Mouse (Mus musculus): ENCODE measurements around the gene Kctd17. TPM values are rescaled to one million over a fixed set of nuclear protein-coding genes. Genes with fewer than 3 reads are reported as not detected.

Gene Kctd17
- polyA plus RNA-seq, 1 experiment from 2014 or later, result 152 TPM

GRCm38 (mm10) chr15:78467570-78467969 is 39.2 kb downstream of the Kctd17 start:
- WGBS, result 97% methylated on average over 7 of the region's 7 CpGs

GRCm38 (mm10) chr15:78468379-78468937 is 40.1 kb downstream of the Kctd17 start, which contains the start of gene Tmprss6:
Gene Tmprss6, minus strand, starts transcription at chr15:78468634.
- no peak within 1 kb of the TSS for H3K4me2 ChIP-seq (ENCODE audit: low read length)
- H3K4me3 ChIP-seq (ENCODE audit: low read depth, low read length), result no peak within 1 kb of the TSS
- H3K27ac ChIP-seq (ENCODE audit: low read length), result no peak within 1 kb of the TSS
- H3K9ac ChIP-seq (ENCODE audit: low read depth, low read length), result no peak within 1 kb of the TSS
- WGBS, result 84% methylated on average over 7 of the region's 7 CpGs
- no peaks in the 10 kb centered on the region for H3K4me1 ChIP-seq (ENCODE audit: control insufficient read depth, insufficient read depth, low read length)
- H3K36me3 ChIP-seq (ENCODE audit: control insufficient read depth, insufficient read depth, low read length), result no peaks in the 10 kb centered on the region
- no peaks in the 10 kb centered on the region for H3K27me3 ChIP-seq (ENCODE audit: control insufficient read depth, insufficient read depth, low read depth, low read length)
- ATAC-seq, result no peak
- no peaks in the 10 kb centered on the region for H3K9me3 ChIP-seq (replicated peaks; ENCODE audit: control insufficient read depth, low read length, poor library complexity, severe bottlenecking)

More at GRCm38 (mm10) chr15:78467570-78467969, 39.2 kb downstream of the Kctd17 start:
- Histone ChIP-seq H3K4me3 (ENCODE audit: low read depth, low read length) (no peak overlapping the region), H3K27ac (ENCODE audit: low read length) (no peak overlapping the region), H3K27me3 (ENCODE audit: control insufficient read depth, insufficient read depth, low read depth, low read length) (no peaks in the 10 kb centered on the region), H3K4me1 (ENCODE audit: control insufficient read depth, insufficient read depth, low read length) (no peaks in the 10 kb centered on the region), H3K4me2 (ENCODE audit: low read length) (no peak overlapping the region), H3K9me3 (replicated peaks; ENCODE audit: control insufficient read depth, low read length, poor library complexity, severe bottlenecking) (no peaks in the 10 kb centered on the region), H3K36me3 (ENCODE audit: control insufficient read depth, insufficient read depth, low read length) (no peaks in the 10 kb centered on the region), H3K9ac (ENCODE audit: low read depth, low read length) (no peak overlapping the region)
- no peak for ATAC-seq

- Histone ChIP-seq H3K27ac (ENCODE audit: low read length) (no peak overlapping the region), H3K36me3 (ENCODE audit: control insufficient read depth, insufficient read depth, low read length) (no peaks in the 10 kb centered on the region), H3K9me3 (replicated peaks; ENCODE audit: control insufficient read depth, low read length, poor library complexity, severe bottlenecking) (no peaks in the 10 kb centered on the region), H3K4me2 (ENCODE audit: low read length) (no peak overlapping the region), H3K9ac (ENCODE audit: low read depth, low read length) (no peak overlapping the region), H3K4me3 (ENCODE audit: low read depth, low read length) (no peak overlapping the region), H3K4me1 (ENCODE audit: control insufficient read depth, insufficient read depth, low read length) (no peaks in the 10 kb centered on the region), H3K27me3 (ENCODE audit: control insufficient read depth, insufficient read depth, low read depth, low read length) (no peaks in the 10 kb centered on the region)
- no peak for ATAC-seq
- 70% methylated on average over 4 of the region's 4 CpGs for WGBS
Observed at GRCm38 (mm10) chr15:78470495-78471276, 42.3 kb downstream of the Kctd17 start.

GRCm38 (mm10) chr15:78471902-78472301 is 43.5 kb downstream of the Kctd17 start:
- no peak overlapping the region for H3K9ac ChIP-seq (ENCODE audit: low read depth, low read length)
- WGBS, result 60% methylated on average over 7 of the region's 7 CpGs
- no peaks in the 10 kb centered on the region for H3K27me3 ChIP-seq (ENCODE audit: control insufficient read depth, insufficient read depth, low read depth, low read length)
- ATAC-seq, result no peak
- no peak overlapping the region for H3K4me3 ChIP-seq (ENCODE audit: low read depth, low read length)
- H3K4me1 ChIP-seq (ENCODE audit: control insufficient read depth, insufficient read depth, low read length), result no peaks in the 10 kb centered on the region
- no peaks in the 10 kb centered on the region for H3K9me3 ChIP-seq (replicated peaks; ENCODE audit: control insufficient read depth, low read length, poor library complexity, severe bottlenecking)
- no peak overlapping the region for H3K27ac ChIP-seq (ENCODE audit: low read length)
- H3K4me2 ChIP-seq (ENCODE audit: low read length), result no peak overlapping the region
- no peaks in the 10 kb centered on the region for H3K36me3 ChIP-seq (ENCODE audit: control insufficient read depth, insufficient read depth, low read length)

GRCm38 (mm10) chr15:78473442-78473841 is 45.1 kb downstream of the Kctd17 start:
- ATAC-seq, result no peak
- Histone ChIP-seq H3K36me3 (ENCODE audit: control insufficient read depth, insufficient read depth, low read length) (no peaks in the 10 kb centered on the region), H3K4me1 (ENCODE audit: control insufficient read depth, insufficient read depth, low read length) (no peaks in the 10 kb centered on the region), H3K9me3 (replicated peaks; ENCODE audit: control insufficient read depth, low read length, poor library complexity, severe bottlenecking) (no peaks in the 10 kb centered on the region), H3K4me2 (ENCODE audit: low read length) (no peak overlapping the region), H3K9ac (ENCODE audit: low read depth, low read length) (no peak overlapping the region), H3K27me3 (ENCODE audit: control insufficient read depth, insufficient read depth, low read depth, low read length) (no peaks in the 10 kb centered on the region), H3K27ac (ENCODE audit: low read length) (no peak overlapping the region), H3K4me3 (ENCODE audit: low read depth, low read length) (no peak overlapping the region)
- whole genome bisulfite sequencing, result 83% methylated on average over 6 of the region's 6 CpGs

- ATAC-seq, result no peak
- 0 out of 2 replicates have a peak overlapping the region, but pooled peaks have one; percentile 30 for H3K9ac ChIP-seq (ENCODE audit: low read depth, low read length)
- no peak overlapping the region for H3K4me3 ChIP-seq (ENCODE audit: low read depth, low read length)
- H3K27ac ChIP-seq (ENCODE audit: low read length), result no peak overlapping the region
- H3K4me1 ChIP-seq (ENCODE audit: control insufficient read depth, insufficient read depth, low read length), result no peaks in the 10 kb centered on the region
- no peaks in the 10 kb centered on the region for H3K27me3 ChIP-seq (ENCODE audit: control insufficient read depth, insufficient read depth, low read depth, low read length)
- no peaks in the 10 kb centered on the region for H3K9me3 ChIP-seq (replicated peaks; ENCODE audit: control insufficient read depth, low read length, poor library complexity, severe bottlenecking)
- H3K4me2 ChIP-seq (ENCODE audit: low read length), result no peak overlapping the region
- WGBS, result 63% methylated on average over 3 of the region's 3 CpGs
- no peaks in the 10 kb centered on the region for H3K36me3 ChIP-seq (ENCODE audit: control insufficient read depth, insufficient read depth, low read length)
Observed at GRCm38 (mm10) chr15:78475604-78476031, 47.3 kb downstream of the Kctd17 start.

- H3K4me1 ChIP-seq (ENCODE audit: control insufficient read depth, insufficient read depth, low read length), result no peaks in the 10 kb centered on the region
- H3K9me3 ChIP-seq (replicated peaks; ENCODE audit: control insufficient read depth, low read length, poor library complexity, severe bottlenecking), result no peaks in the 10 kb centered on the region
- no peaks in the 10 kb centered on the region for H3K27me3 ChIP-seq (ENCODE audit: control insufficient read depth, insufficient read depth, low read depth, low read length)
- no peak overlapping the region for H3K4me2 ChIP-seq (ENCODE audit: low read length)
- H3K9ac ChIP-seq (ENCODE audit: low read depth, low read length), result no peak overlapping the region
- WGBS, result 86% methylated on average over 1 of the region's 1 CpGs
- no peak overlapping the region for H3K4me3 ChIP-seq (ENCODE audit: low read depth, low read length)
- ATAC-seq, result no peak
- H3K27ac ChIP-seq (ENCODE audit: low read length), result no peak overlapping the region
- H3K36me3 ChIP-seq (ENCODE audit: control insufficient read depth, insufficient read depth, low read length), result no peaks in the 10 kb centered on the region
Observed at GRCm38 (mm10) chr15:78476878-78477277, 48.5 kb downstream of the Kctd17 start.

GRCm38 (mm10) chr15:78478073-78478472 is 49.7 kb downstream of the Kctd17 start:
- H3K9me3 ChIP-seq (replicated peaks; ENCODE audit: control insufficient read depth, low read length, poor library complexity, severe bottlenecking), result no peaks in the 10 kb centered on the region
- 96% methylated on average over 4 of the region's 4 CpGs for WGBS
- no peak overlapping the region for H3K9ac ChIP-seq (ENCODE audit: low read depth, low read length)
- no peak overlapping the region for H3K4me2 ChIP-seq (ENCODE audit: low read length)
- no peaks in the 10 kb centered on the region for H3K36me3 ChIP-seq (ENCODE audit: control insufficient read depth, insufficient read depth, low read length)
- H3K4me3 ChIP-seq (ENCODE audit: low read depth, low read length), result no peak overlapping the region
- no peaks in the 10 kb centered on the region for H3K27me3 ChIP-seq (ENCODE audit: control insufficient read depth, insufficient read depth, low read depth, low read length)
- H3K4me1 ChIP-seq (ENCODE audit: control insufficient read depth, insufficient read depth, low read length), result no peaks in the 10 kb centered on the region
- H3K27ac ChIP-seq (ENCODE audit: low read length), result no peak overlapping the region
- ATAC-seq, result no peak

- no peak overlapping the region for H3K4me2 ChIP-seq (ENCODE audit: low read length)
- no peaks in the 10 kb centered on the region for H3K9me3 ChIP-seq (replicated peaks; ENCODE audit: control insufficient read depth, low read length, poor library complexity, severe bottlenecking)
- no peak overlapping the region for H3K9ac ChIP-seq (ENCODE audit: low read depth, low read length)
- WGBS, result 81% methylated on average over 5 of the region's 5 CpGs
- H3K4me1 ChIP-seq (ENCODE audit: control insufficient read depth, insufficient read depth, low read length), result no peaks in the 10 kb centered on the region
- no peaks in the 10 kb centered on the region for H3K27me3 ChIP-seq (ENCODE audit: control insufficient read depth, insufficient read depth, low read depth, low read length)
- no peaks in the 10 kb centered on the region for H3K36me3 ChIP-seq (ENCODE audit: control insufficient read depth, insufficient read depth, low read length)
- no peak overlapping the region for H3K4me3 ChIP-seq (ENCODE audit: low read depth, low read length)
- no peak overlapping the region for H3K27ac ChIP-seq (ENCODE audit: low read length)
- ATAC-seq, result no peak
Observed at GRCm38 (mm10) chr15:78479470-78479869, 51.1 kb downstream of the Kctd17 start.
